Mouse (Mus musculus): ENCODE measurements around the gene Clstn3. TPM values are rescaled to one million over a fixed set of nuclear protein-coding genes. Genes with fewer than 3 reads are reported as not detected.

Clstn3 gene
- polyA plus RNA-seq, 1 experiment from 2014 or later, result 5.9 TPM

DNA sequence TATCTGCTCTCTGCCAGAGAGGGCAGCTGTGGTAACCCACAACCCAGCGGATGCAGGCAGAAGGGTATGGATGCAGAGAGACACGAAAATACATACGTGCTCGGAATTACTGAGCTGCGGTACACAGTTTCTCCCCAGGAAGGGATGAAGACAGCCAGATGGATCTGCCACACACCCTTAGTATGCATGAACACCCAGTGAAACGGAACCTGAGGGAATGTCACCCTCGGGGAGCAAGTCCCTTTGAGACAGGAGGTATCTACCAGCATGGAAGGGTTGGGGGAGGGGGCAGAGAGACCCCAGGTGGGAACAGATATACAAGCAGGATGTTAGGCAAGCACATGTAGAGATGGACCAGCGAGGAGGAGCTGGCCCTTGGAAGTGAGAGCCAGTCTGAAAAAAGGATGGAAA lies 708 bp downstream of the Clstn3 start:
- 24% methylated on average over 8 of the region's 8 CpGs for WGBS
- Histone ChIP-seq H3K36me3 (no peaks in the 10 kb centered on the region), H3K4me3 (replicated peaks) (no peak overlapping the region), H3K27me3 (0 out of 2 replicates have a peak, but pooled peaks cover 3% of the 10 kb centered on the region), H3K9me3 (replicated peaks) (no peaks in the 10 kb centered on the region), H3K4me2 (peak overlapping the region; percentile 92), H3K27ac (no peak overlapping the region), H3K9ac (no peak overlapping the region), H3K4me1 (peaks cover 16% of the 10 kb centered on the region)
- ATAC-seq (replicated peaks; ENCODE audit: low FRiP score), result peak; percentile 5; the same call in 1 of the 2 replicates

GRCm38 (mm10) chr6:124459388-124459787 lies 5.2 kb downstream of the Clstn3 start:
- Histone ChIP-seq H3K27me3 (0 out of 2 replicates have a peak, but pooled peaks cover 3% of the 10 kb centered on the region), H3K9me3 (replicated peaks) (no peaks in the 10 kb centered on the region), H3K4me2 (no peak overlapping the region), H3K4me1 (peaks cover 5% of the 10 kb centered on the region), H3K9ac (no peak overlapping the region), H3K27ac (no peak overlapping the region), H3K36me3 (no peaks in the 10 kb centered on the region), H3K4me3 (replicated peaks) (no peak overlapping the region)
- WGBS, result 84% methylated on average over 4 of the region's 4 CpGs
- no peak for ATAC-seq (replicated peaks; ENCODE audit: low FRiP score)

DNA sequence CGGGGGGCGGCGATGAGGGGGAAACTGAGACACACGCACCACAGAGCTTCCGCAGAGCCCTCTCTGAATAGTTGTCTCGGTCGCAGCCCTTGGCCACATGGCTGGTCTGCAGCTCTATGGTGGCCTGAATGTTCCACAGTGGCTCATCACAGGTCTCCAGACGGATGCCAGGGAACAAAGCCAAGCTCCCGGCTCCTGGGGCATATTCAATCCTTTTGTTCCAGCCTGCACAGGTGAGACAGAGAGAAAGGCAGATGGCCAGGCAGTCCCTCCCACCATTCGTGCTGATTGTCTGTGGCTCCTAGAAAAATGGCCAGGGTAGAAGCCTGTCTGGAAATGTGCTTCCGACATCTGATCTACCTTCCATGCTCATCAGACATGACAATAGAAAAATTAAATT lies 6.1 kb downstream of the Clstn3 start:
- ATAC-seq (replicated peaks; ENCODE audit: low FRiP score), result no peak
- Histone ChIP-seq H3K9me3 (replicated peaks) (no peaks in the 10 kb centered on the region), H3K9ac (no peak overlapping the region), H3K27ac (no peak overlapping the region), H3K4me1 (no peaks in the 10 kb centered on the region), H3K4me2 (no peak overlapping the region), H3K27me3 (0 out of 2 replicates have a peak, but pooled peaks cover 3% of the 10 kb centered on the region), H3K36me3 (no peaks in the 10 kb centered on the region), H3K4me3 (replicated peaks) (no peak overlapping the region)
- WGBS, result 85% methylated on average over 11 of the region's 11 CpGs

DNA sequence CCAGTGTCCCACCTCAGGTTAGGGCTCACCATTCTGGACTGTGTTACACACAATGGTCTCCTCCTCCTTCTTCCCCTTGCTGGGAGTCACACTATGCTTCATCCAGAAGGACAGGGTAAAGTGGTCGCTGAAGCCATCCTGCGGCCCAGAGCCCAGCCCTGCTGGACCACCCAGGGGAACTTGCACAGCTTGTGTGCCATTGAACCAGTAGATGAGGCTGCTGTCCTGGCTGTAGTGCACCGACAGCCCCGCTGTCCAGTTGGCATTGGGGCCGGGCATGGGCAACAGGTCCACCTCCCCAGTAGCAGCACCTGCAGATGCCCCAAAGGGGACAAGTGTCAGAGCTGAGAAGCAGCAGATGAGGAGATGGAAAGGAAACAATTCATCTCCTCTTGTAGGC lies 6.8 kb downstream of the Clstn3 start:
- H3K4me3 ChIP-seq (replicated peaks), result no peak overlapping the region
- H3K36me3 ChIP-seq, result no peaks in the 10 kb centered on the region
- no peaks in the 10 kb centered on the region for H3K4me1 ChIP-seq
- no peak overlapping the region for H3K9ac ChIP-seq
- no peaks in the 10 kb centered on the region for H3K9me3 ChIP-seq (replicated peaks)
- 94% methylated on average over 5 of the region's 5 CpGs for WGBS
- no peak overlapping the region for H3K4me2 ChIP-seq
- no peaks in the 10 kb centered on the region for H3K27me3 ChIP-seq
- H3K27ac ChIP-seq, result no peak overlapping the region
- ATAC-seq (replicated peaks; ENCODE audit: low FRiP score), result no peak

DNA sequence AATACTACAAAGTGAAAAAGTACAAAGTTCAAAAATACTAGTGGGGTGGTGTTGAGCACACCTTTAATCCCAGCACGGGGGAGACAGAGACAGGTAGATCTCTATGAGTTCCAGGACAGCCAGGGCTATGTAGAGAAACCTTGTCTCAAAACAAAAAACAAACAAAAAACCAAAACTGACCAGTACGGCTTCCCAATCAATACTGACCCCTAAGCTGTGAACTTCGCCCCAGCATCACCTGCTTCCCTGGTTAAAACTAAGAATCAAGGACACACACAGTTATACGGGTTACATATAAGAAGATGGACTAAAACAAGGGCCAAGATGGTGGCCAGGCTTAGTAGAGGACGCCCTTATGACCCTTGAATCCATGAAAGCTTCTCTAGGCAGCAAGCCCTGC lies 8.4 kb downstream of the Clstn3 start:
- Histone ChIP-seq H3K4me1 (no peaks in the 10 kb centered on the region), H3K4me2 (no peak overlapping the region), H3K4me3 (replicated peaks) (no peak overlapping the region), H3K36me3 (no peaks in the 10 kb centered on the region), H3K9me3 (replicated peaks) (no peaks in the 10 kb centered on the region), H3K27ac (no peak overlapping the region), H3K27me3 (no peaks in the 10 kb centered on the region), H3K9ac (no peak overlapping the region)
- ATAC-seq (replicated peaks; ENCODE audit: low FRiP score), result no peak
- WGBS, result 92% methylated on average over 5 of the region's 5 CpGs

DNA sequence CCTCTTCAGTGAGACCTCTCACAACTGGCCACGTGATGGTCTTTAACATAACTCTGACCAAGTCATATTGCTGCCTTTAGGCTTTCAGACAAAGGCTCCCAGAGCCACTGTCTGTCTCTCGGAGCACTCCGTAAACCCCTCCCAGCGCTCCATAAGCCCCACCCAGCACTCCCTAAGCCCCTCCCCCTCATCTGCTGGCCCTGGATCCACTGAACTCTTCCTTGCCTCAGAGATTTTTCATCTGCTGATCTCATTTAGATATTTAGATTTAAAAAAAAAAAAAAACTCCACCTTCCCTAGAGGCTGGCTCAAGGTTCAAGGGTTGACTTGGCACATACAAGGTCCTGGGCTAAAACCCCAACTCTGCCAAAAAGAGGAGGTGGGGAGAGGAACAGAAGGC lies 10.8 kb downstream of the Clstn3 start:
- Histone ChIP-seq H3K27ac (no peak overlapping the region), H3K9me3 (replicated peaks) (no peaks in the 10 kb centered on the region), H3K36me3 (no peaks in the 10 kb centered on the region), H3K9ac (no peak overlapping the region), H3K27me3 (no peaks in the 10 kb centered on the region), H3K4me1 (no peaks in the 10 kb centered on the region), H3K4me2 (no peak overlapping the region), H3K4me3 (replicated peaks) (no peak overlapping the region)
- WGBS, result 49% methylated on average over 4 of the region's 4 CpGs
- no peak for ATAC-seq (replicated peaks; ENCODE audit: low FRiP score)

- WGBS, result 66% methylated on average over 3 of the region's 3 CpGs
- no peak overlapping the region for H3K9ac ChIP-seq
- no peaks in the 10 kb centered on the region for H3K9me3 ChIP-seq (replicated peaks)
- no peak overlapping the region for H3K4me2 ChIP-seq
- H3K4me1 ChIP-seq, result no peaks in the 10 kb centered on the region
- no peaks in the 10 kb centered on the region for H3K36me3 ChIP-seq
- no peak for ATAC-seq (replicated peaks; ENCODE audit: low FRiP score)
- no peak overlapping the region for H3K27ac ChIP-seq
- no peak overlapping the region for H3K4me3 ChIP-seq (replicated peaks)
- no peaks in the 10 kb centered on the region for H3K27me3 ChIP-seq
Measured at GRCm38 (mm10) chr6:124451995-124452394, 12.6 kb downstream of the Clstn3 start.

DNA sequence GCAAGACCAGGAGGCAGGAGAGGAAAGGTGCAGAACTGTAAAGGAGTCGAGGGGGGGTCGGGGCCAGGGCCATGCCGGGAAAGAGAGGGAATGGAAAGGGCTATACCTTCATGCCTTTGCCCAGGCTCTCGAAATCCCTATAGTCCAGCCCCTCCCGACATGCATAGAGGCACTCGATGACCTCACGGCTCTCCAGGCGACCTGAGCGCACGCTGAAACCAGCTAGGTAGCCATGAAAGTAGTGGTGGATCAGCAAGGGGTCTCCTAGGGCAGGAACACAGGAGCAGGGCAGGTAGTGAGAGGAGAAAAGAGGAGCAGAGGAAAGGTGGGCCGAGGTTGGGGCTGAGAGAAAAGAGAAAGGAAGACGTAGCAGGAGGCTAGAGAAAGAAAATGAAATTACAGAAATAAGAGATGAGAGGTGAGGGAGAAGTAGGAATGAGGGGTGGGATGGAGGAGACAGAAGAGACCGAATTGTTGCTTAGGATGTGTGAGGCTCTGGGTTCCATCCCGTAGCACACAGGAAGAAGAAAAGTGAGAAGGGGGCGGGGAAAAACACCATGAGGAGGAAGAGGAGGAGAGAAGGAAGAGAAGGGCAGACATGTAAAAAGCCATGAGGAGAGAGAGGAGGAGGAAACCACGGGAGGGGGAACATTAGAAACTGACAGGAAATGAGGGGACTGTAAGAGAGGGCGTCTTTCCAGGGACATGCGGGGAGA lies 14.8 kb downstream of the Clstn3 start:
- no peaks in the 10 kb centered on the region for H3K27me3 ChIP-seq
- no peak overlapping the region for H3K9ac ChIP-seq
- 83% methylated on average over 18 of the region's 18 CpGs for WGBS
- no peak overlapping the region for H3K4me2 ChIP-seq
- H3K4me1 ChIP-seq, result no peaks in the 10 kb centered on the region
- H3K9me3 ChIP-seq (replicated peaks), result no peaks in the 10 kb centered on the region
- ATAC-seq (replicated peaks; ENCODE audit: low FRiP score), result no peak
- H3K4me3 ChIP-seq (replicated peaks), result no peak overlapping the region
- no peaks in the 10 kb centered on the region for H3K36me3 ChIP-seq
- no peak overlapping the region for H3K27ac ChIP-seq

GRCm38 (mm10) chr6:124448959-124449667 lies 15.5 kb downstream of the Clstn3 start:
- no peaks in the 10 kb centered on the region for H3K27me3 ChIP-seq
- no peak for ATAC-seq (replicated peaks; ENCODE audit: low FRiP score)
- WGBS, result 94% methylated on average over 16 of the region's 16 CpGs
- H3K4me3 ChIP-seq (replicated peaks), result no peak overlapping the region
- no peaks in the 10 kb centered on the region for H3K36me3 ChIP-seq
- no peaks in the 10 kb centered on the region for H3K9me3 ChIP-seq (replicated peaks)
- no peak overlapping the region for H3K4me2 ChIP-seq
- no peak overlapping the region for H3K27ac ChIP-seq
- H3K4me1 ChIP-seq, result no peaks in the 10 kb centered on the region
- no peak overlapping the region for H3K9ac ChIP-seq

- ATAC-seq (replicated peaks; ENCODE audit: low FRiP score), result no peak
- 75% methylated on average over 10 of the region's 10 CpGs for WGBS
- no peak overlapping the region for H3K4me2 ChIP-seq
Measured at GRCm38 (mm10) chr6:124448186-124448852, 16.3 kb downstream of the Clstn3 start.

GRCm38 (mm10) chr6:124447356-124447755 lies 17.2 kb downstream of the Clstn3 start:
- H3K27me3 ChIP-seq, result no peaks in the 10 kb centered on the region
- no peaks in the 10 kb centered on the region for H3K4me1 ChIP-seq
- no peak overlapping the region for H3K4me3 ChIP-seq (replicated peaks)
- WGBS, result 58% methylated on average over 2 of the region's 2 CpGs
- H3K4me2 ChIP-seq, result no peak overlapping the region
- H3K9me3 ChIP-seq (replicated peaks), result no peaks in the 10 kb centered on the region
- H3K36me3 ChIP-seq, result no peaks in the 10 kb centered on the region
- no peak overlapping the region for H3K27ac ChIP-seq
- H3K9ac ChIP-seq, result no peak overlapping the region
- no peak for ATAC-seq (replicated peaks; ENCODE audit: low FRiP score)

More at GRCm38 (mm10) chr6:124448186-124448852, 16.3 kb downstream of the Clstn3 start:
- H3K4me1 ChIP-seq, result no peaks in the 10 kb centered on the region
- H3K9ac ChIP-seq, result no peak overlapping the region
- no peaks in the 10 kb centered on the region for H3K27me3 ChIP-seq
- H3K9me3 ChIP-seq (replicated peaks), result no peaks in the 10 kb centered on the region
- H3K36me3 ChIP-seq, result no peaks in the 10 kb centered on the region
- no peak overlapping the region for H3K27ac ChIP-seq
- no peak overlapping the region for H3K4me3 ChIP-seq (replicated peaks)

- no peaks in the 10 kb centered on the region for H3K9me3 ChIP-seq (replicated peaks)
- no peak overlapping the region for H3K4me3 ChIP-seq (replicated peaks)
- H3K9ac ChIP-seq, result no peak overlapping the region
- H3K4me2 ChIP-seq, result no peak overlapping the region
- H3K27me3 ChIP-seq, result no peaks in the 10 kb centered on the region
- 97% methylated on average over 9 of the region's 9 CpGs for WGBS
- H3K36me3 ChIP-seq, result no peaks in the 10 kb centered on the region
- ATAC-seq (replicated peaks; ENCODE audit: low FRiP score), result no peak
- H3K4me1 ChIP-seq, result no peaks in the 10 kb centered on the region
- no peak overlapping the region for H3K27ac ChIP-seq
Measured at GRCm38 (mm10) chr6:124446459-124446858, 18.1 kb downstream of the Clstn3 start.

All from kidney, embryonic 15.5 days (tissue).